Mouse (Mus musculus): ENCODE results near the gene Lrrc71. TPM values are rescaled to one million over a fixed set of nuclear protein-coding genes. Genes with fewer than 3 reads are reported as not detected.

Lrrc71 gene
- polyA plus RNA-seq, 1 experiment: not detected

Other genes with a start within 250 kb of the Lrrc71 start
- 11.4 and 15.8 TPM in 2 replicates for gene Etv3, start 223.2 kb downstream of the Lrrc71 start, polyA plus RNA-seq (2012; ENCODE audit: insufficient read depth, insufficient read length, missing spikeins)
- gene Arhgef11, start 131.1 kb downstream of the Lrrc71 start, polyA plus RNA-seq (2012; ENCODE audit: insufficient read depth, insufficient read length, missing spikeins): 18.3 and 18.7 TPM in 2 replicates
- not detected in 2 replicates for gene Ntrk1, start 46.5 kb upstream of the Lrrc71 start, polyA plus RNA-seq (2012; ENCODE audit: insufficient read depth, insufficient read length, missing spikeins)
- not detected in 2 replicates for gene Insrr, start 48.3 kb upstream of the Lrrc71 start, polyA plus RNA-seq (2012; ENCODE audit: insufficient read depth, insufficient read length, missing spikeins)
- 2.7 and 4.0 TPM in 2 replicates for gene Pear1, start 75.7 kb upstream of the Lrrc71 start, polyA plus RNA-seq (2012; ENCODE audit: insufficient read depth, insufficient read length, missing spikeins)
- gene Sh2d2a, start 98.1 kb upstream of the Lrrc71 start, polyA plus RNA-seq (2012; ENCODE audit: insufficient read depth, insufficient read length, missing spikeins): not detected in 2 replicates
- 25.6 and 28.7 TPM in 2 replicates for gene Prcc, start 137.0 kb upstream of the Lrrc71 start, polyA plus RNA-seq (2012; ENCODE audit: insufficient read depth, insufficient read length, missing spikeins)
- 178 and 215 TPM in 2 replicates for gene Hdgf, start 157.7 kb upstream of the Lrrc71 start, polyA plus RNA-seq (2012; ENCODE audit: insufficient read depth, insufficient read length, missing spikeins)
- 158 and 172 TPM in 2 replicates for gene Mrpl24, start 170.9 kb upstream of the Lrrc71 start, polyA plus RNA-seq (2012; ENCODE audit: insufficient read depth, insufficient read length, missing spikeins)
- 6.7 and 7.9 TPM in 2 replicates for gene Isg20l2, start 181.7 kb upstream of the Lrrc71 start, polyA plus RNA-seq (2012; ENCODE audit: insufficient read depth, insufficient read length, missing spikeins)
- 4.5 and 6.7 TPM in 2 replicates for gene Rrnad1, start 182.1 kb upstream of the Lrrc71 start, polyA plus RNA-seq (2012; ENCODE audit: insufficient read depth, insufficient read length, missing spikeins)
- not detected in 2 replicates for gene Crabp2, start 200.0 kb upstream of the Lrrc71 start, polyA plus RNA-seq (2012; ENCODE audit: insufficient read depth, insufficient read length, missing spikeins)
- gene Nes, start 222.5 kb upstream of the Lrrc71 start, polyA plus RNA-seq (2012; ENCODE audit: insufficient read depth, insufficient read length, missing spikeins): 7.6 and 8.4 TPM in 2 replicates